Mouse (Mus musculus) liver, adult 2 months (tissue): ENCODE measurements around the gene Tmem9. TPM values are rescaled to one million over a fixed set of nuclear protein-coding genes. Genes with fewer than 3 reads are reported as not detected.
A peak's percentile ranks its signal among the peaks of the same experiment; 100 is the strongest.

ENCODE experiments used
- DNase-seq: peaks from one replicate; pipeline ENCODE4 v3.0.0-alpha.2; 2011; ENCODE audit warnings: low read depth, low spot score; ENCODE audit errors: extremely low read depth
- H3K27ac ChIP-seq: fragments of 200-500 bp; replicated peaks from 2 replicates; pipeline ENCODE4 v1.5.1; 2012; ENCODE audit warnings: low read depth, mild to moderate bottlenecking, control low read depth, inconsistent platforms, low read length; ENCODE audit not compliant: insufficient read depth
- H3K27me3 ChIP-seq: fragments of 200-500 bp; 2 replicates; pipeline ENCODE4 v1.6.1; 2012; ENCODE audit warnings: mild to moderate bottlenecking, moderate library complexity, low read length, inconsistent platforms; ENCODE audit not compliant: control insufficient read depth, insufficient read depth
- H3K36me3 ChIP-seq: fragments of 200-500 bp; 2 replicates; pipeline ENCODE4 v1.6.1; 2012; ENCODE audit warnings: low read length, inconsistent platforms; ENCODE audit not compliant: control insufficient read depth, insufficient read depth
- H3K4me1 ChIP-seq: fragments of 200-500 bp; 2 replicates; pipeline ENCODE4 v1.6.1; 2011; ENCODE audit warnings: low read length; ENCODE audit not compliant: control insufficient read depth, insufficient read depth
- H3K4me3 ChIP-seq: fragments of 200-500 bp; 2 replicates; pipeline ENCODE4 v1.5.1; 2011; ENCODE audit warnings: low read depth, mild to moderate bottlenecking, control low read depth, low read length, moderate library complexity; ENCODE audit not compliant: insufficient read depth
- H3K79me2 ChIP-seq: fragments of 200-500 bp; 2 replicates; pipeline ENCODE4 v1.6.1; 2012; ENCODE audit warnings: inconsistent platforms, mild to moderate bottlenecking, low read length, moderate library complexity; ENCODE audit not compliant: control insufficient read depth, insufficient read depth
- H3K9ac ChIP-seq: fragments of 200-500 bp; 2 replicates; pipeline ENCODE4 v1.6.1; 2012; ENCODE audit warnings: low read depth, mild to moderate bottlenecking, control low read depth, inconsistent platforms, low read length
- CTCF ChIP-seq: fragments of 200-500 bp; IDR thresholded peaks from 2 replicates; pipeline ENCODE4 v1.5.1; 2011; ENCODE audit warnings: low read depth, low read length, control low read depth
- POLR2A ChIP-seq: fragments of 200-500 bp; IDR thresholded peaks from 2 replicates; pipeline ENCODE4 v1.6.1; 2011; ENCODE audit warnings: low read length, control low read depth; ENCODE audit not compliant: insufficient read depth; ENCODE audit errors: extremely low read depth
- WGBS: fragments of 180-500 bp; shearing (Covaris S2); methylation state at CpG from one replicate; pipeline ENCODE4 v1.1.7; 2018; 5-methylcytosine and 5-hydroxymethylcytosine counted together
- polyA plus RNA-seq: library from polyadenylated mRNA; depleted of rRNA; stranded (reverse); fragments of >200 nt; gene quantifications from 2 replicates; pipeline ENCODE4 v1.2.3, GENCODE M21; 2012
- total RNA-seq: library from RNA; depleted of rRNA; stranded (reverse); fragments of >200 nt; gene quantifications from 2 replicates; pipeline ENCODE4 v1.2.3, GENCODE M21; 2014

Gene Tmem9
- total and polyA plus RNA-seq, 2 experiments: 20.1 to 39.1 TPM

GRCm38 (mm10) chr1:136001438-136001837 lies 6.5 kb upstream of the Tmem9 start:
- WGBS: 32% methylated on average over 2 of the region's 2 CpGs
- DNase-seq: peak; percentile 97
- Histone ChIP-seq H3K27ac (peak overlapping the region; percentile 54; the same call in 1 of the 2 replicates), H3K79me2 (no peaks in the 10 kb centered on the region), H3K4me3 (no peak overlapping the region), H3K36me3 (no peaks in the 10 kb centered on the region), H3K4me1 (peaks cover 5% of the 10 kb centered on the region), H3K9ac (no peak overlapping the region), H3K27me3 (no peaks in the 10 kb centered on the region)
- TF ChIP-seq CTCF (no peak), POLR2A (no peak)

- no peak for TF ChIP-seq CTCF
- TF ChIP-seq POLR2A: no peak
- H3K4me3 ChIP-seq: no peak within 1 kb of the TSS
Measured at GRCm38 (mm10) chr1:136006292-136006748, 1.6 kb upstream of the Tmem9 start, which contains the start of gene Igfn1. TSS of gene Igfn1 (minus strand) at chr1:136006342.

GRCm38 (mm10) chr1:136008159-136008533 lies 196 bp downstream of the Tmem9 start:
- Histone ChIP-seq H3K4me3 (no peak overlapping the region), H3K79me2 (no peaks in the 10 kb centered on the region), H3K27me3 (no peaks in the 10 kb centered on the region), H3K9ac (no peak overlapping the region), H3K36me3 (no peaks in the 10 kb centered on the region), H3K4me1 (no peaks in the 10 kb centered on the region; the same call in 1 of the 2 replicates), H3K27ac (no peak overlapping the region)
- WGBS: 11% methylated on average over 8 of the region's 8 CpGs
- no peak for DNase-seq
- TF ChIP-seq POLR2A (no peak), CTCF (no peak)

More at GRCm38 (mm10) chr1:136006292-136006748, 1.6 kb upstream of the Tmem9 start, which contains the start of gene Igfn1:
- no peak within 1 kb of the TSS for H3K27ac ChIP-seq
- no peaks in the 10 kb centered on the region; the same call in 1 of the 2 replicates for H3K4me1 ChIP-seq
- no peaks in the 10 kb centered on the region for H3K27me3 ChIP-seq
- no peaks in the 10 kb centered on the region for H3K36me3 ChIP-seq
- 95% methylated on average over 3 of the region's 3 CpGs for WGBS
- H3K79me2 ChIP-seq: no peaks in the 10 kb centered on the region
- peak; percentile 24 for DNase-seq
- no peak within 1 kb of the TSS for H3K9ac ChIP-seq

GRCm38 (mm10) chr1:136010247-136010646 lies 2.3 kb downstream of the Tmem9 start:
- DNase-seq: no peak
- TF ChIP-seq POLR2A (no peak), CTCF (no peak)
- no peaks in the 10 kb centered on the region for H3K27me3 ChIP-seq
- no peaks in the 10 kb centered on the region for H3K36me3 ChIP-seq
- H3K79me2 ChIP-seq: no peaks in the 10 kb centered on the region
- H3K27ac ChIP-seq: no peak overlapping the region
- no peak overlapping the region for H3K9ac ChIP-seq
- no peak overlapping the region for H3K4me3 ChIP-seq
- no peaks in the 10 kb centered on the region; the same call in 1 of the 2 replicates for H3K4me1 ChIP-seq
- WGBS: 93% methylated on average over 4 of the region's 4 CpGs

- Histone ChIP-seq H3K27me3 (no peaks in the 10 kb centered on the region), H3K4me1 (no peaks in the 10 kb centered on the region; the same call in 1 of the 2 replicates), H3K9ac (no peak overlapping the region), H3K27ac (no peak overlapping the region), H3K36me3 (no peaks in the 10 kb centered on the region), H3K4me3 (no peak overlapping the region), H3K79me2 (no peaks in the 10 kb centered on the region)
- 26% methylated on average over 4 of the region's 4 CpGs for WGBS
- peak; percentile 80 for DNase-seq
- TF ChIP-seq CTCF: no peak
- no peak for TF ChIP-seq POLR2A
Measured at GRCm38 (mm10) chr1:136013513-136013912, 5.6 kb downstream of the Tmem9 start.

GRCm38 (mm10) chr1:136014796-136015502 lies 7.0 kb downstream of the Tmem9 start:
- H3K27ac ChIP-seq: no peak overlapping the region
- DNase-seq: no peak
- no peaks in the 10 kb centered on the region for H3K27me3 ChIP-seq
- TF ChIP-seq CTCF: no peak
- TF ChIP-seq POLR2A: no peak
- no peaks in the 10 kb centered on the region for H3K79me2 ChIP-seq
- 82% methylated on average over 2 of the region's 2 CpGs for WGBS
- no peaks in the 10 kb centered on the region for H3K36me3 ChIP-seq
- H3K4me3 ChIP-seq: no peak overlapping the region
- no peaks in the 10 kb centered on the region; the same call in 1 of the 2 replicates for H3K4me1 ChIP-seq
- no peak overlapping the region for H3K9ac ChIP-seq
